ENCODE assay signal across 14 mouse cellular contexts in the genomic region with DNA sequence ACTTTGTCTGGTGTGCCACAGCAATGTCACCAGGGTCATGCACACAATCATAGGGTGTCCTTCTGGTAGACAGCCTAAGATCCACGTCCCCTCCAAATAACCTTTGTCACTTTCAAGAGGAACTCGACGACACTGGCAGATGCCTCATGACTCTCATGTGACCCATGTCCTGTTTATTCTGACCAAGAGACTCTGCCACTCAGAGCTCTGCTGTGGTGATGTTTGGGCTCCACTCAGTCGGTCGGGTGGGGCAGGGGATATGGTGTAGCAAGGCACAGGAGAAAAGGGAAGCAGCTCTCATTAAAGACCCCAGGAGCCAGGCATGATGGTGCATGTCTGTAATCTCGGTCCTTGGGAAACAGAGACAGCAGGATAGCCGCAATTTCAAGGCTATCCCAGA. TPM values are rescaled to one million over a fixed set of nuclear protein-coding genes. Genes with fewer than 3 reads are reported as not detected.
DNase-seq lines count a peak whose midpoint lies in the region; ATAC-seq and TF ChIP-seq lines count a peak whose summit lies in the region.
"Had no signal": no experiment of that assay in that cellular context is flagged by ENCODE, and none has a peak within 500 bp of the region (broad histone marks: within the 10 kb centered on the region; RNA-seq: fewer than 3 reads in every experiment).

No protein-coding gene starts in this region.

- no peak overlapping the region for H3K9ac ChIP-seq in hindbrain, postnatal 0 days (replicated peaks; ENCODE audit: low read length)
- H3K9ac ChIP-seq: embryonic facial prominence, embryonic 12.5 days; forebrain, embryonic 12.5 days; hindbrain, embryonic 12.5 days; liver, embryonic 13.5 days had no signal

- H3K36me3 ChIP-seq in hindbrain, postnatal 0 days (ENCODE audit: insufficient read depth, low read length), result no peaks in the 10 kb centered on the region
- H3K36me3 ChIP-seq: embryonic facial prominence, embryonic 12.5 days; forebrain, embryonic 12.5 days; hindbrain, embryonic 12.5 days; liver, embryonic 13.5 days had no signal

- WGBS in hindbrain, postnatal 0 days, result 68% methylated on average over 7 of the region's 7 CpGs

- TF ChIP-seq CTCF in layer of hippocampus, adult 2 months (conservative IDR thresholded peaks at IDR 0.05), result no peak
- TF ChIP-seq CTCF in hindbrain, postnatal 0 days (IDR thresholded peaks at IDR 0.05; ENCODE audit: low read depth), result no peak

- H3K4me3 ChIP-seq in layer of hippocampus, adult 2 months, result no peak overlapping the region
- H3K4me3 ChIP-seq in hindbrain, postnatal 0 days (ENCODE audit: low read length), result no peak overlapping the region
- H3K4me3 ChIP-seq: embryonic facial prominence, embryonic 12.5 days; forebrain, embryonic 12.5 days; hindbrain, embryonic 12.5 days; left cerebral cortex, adult 2 months; liver, embryonic 13.5 days had no signal

- H3K27ac ChIP-seq in layer of hippocampus, adult 2 months, result no peak overlapping the region
- no peak overlapping the region for H3K27ac ChIP-seq in hindbrain, postnatal 0 days
- H3K27ac ChIP-seq: embryonic facial prominence, embryonic 12.5 days; forebrain, embryonic 12.5 days; hindbrain, embryonic 12.5 days; kidney, postnatal 0 days; left cerebral cortex, adult 2 months; liver, embryonic 13.5 days had no signal

- H3K9me3 ChIP-seq in hindbrain, postnatal 0 days (ENCODE audit: low read length), result no peaks in the 10 kb centered on the region
- H3K9me3 ChIP-seq: embryonic facial prominence, embryonic 12.5 days; forebrain, embryonic 12.5 days; hindbrain, embryonic 12.5 days; liver, embryonic 13.5 days had no signal

- no peaks in the 10 kb centered on the region for H3K4me1 ChIP-seq in hindbrain, postnatal 0 days (ENCODE audit: insufficient read depth, low read length)
- H3K4me1 ChIP-seq: embryonic facial prominence, embryonic 12.5 days had no signal

- peak; percentile 91 for ATAC-seq in granulocyte monocyte progenitor cell, adult 5-6 weeks (replicated peaks; ENCODE audit: poor library complexity, severe bottlenecking)
- peak; percentile 49 for ATAC-seq in megakaryocyte progenitor cell, adult 5-6 weeks (replicated peaks; ENCODE audit: poor library complexity)
- ATAC-seq in hindbrain, postnatal 0 days, result no peak
- ATAC-seq: midbrain, embryonic 16.5 days had no signal

- no peaks in the 10 kb centered on the region for H3K27me3 ChIP-seq in hindbrain, postnatal 0 days (ENCODE audit: insufficient read depth, low read length)
- H3K27me3 ChIP-seq: embryonic facial prominence, embryonic 12.5 days; forebrain, embryonic 12.5 days had no signal

- peak; percentile 57 for DNase-seq in layer of hippocampus, adult 11-12 months (ENCODE audit: low spot score)
- no peak for DNase-seq in layer of hippocampus, adult 2 months (ENCODE audit: low spot score in 2 of 2)
- DNase-seq in R1 (ENCODE audit: low read depth, low spot score), result peak; percentile 47
- DNase-seq in hindbrain, postnatal 0 days (ENCODE audit: low spot score), result no peak
- DNase-seq in cerebellum, postnatal 36 days, result no peak
- DNase-seq: liver, embryonic 13.5 days had no signal

- no peak overlapping the region for H3K4me2 ChIP-seq in hindbrain, postnatal 0 days (ENCODE audit: low read depth, low read length)
- H3K4me2 ChIP-seq: embryonic facial prominence, embryonic 12.5 days; forebrain, embryonic 12.5 days; hindbrain, embryonic 12.5 days; liver, embryonic 13.5 days had no signal

RNA-seq across cellular contexts. Expression of a gene that starts 8.2 kb away (rescaled TPM):
- total RNA-seq in layer of hippocampus, adult 2 months (2021), result 10 to 100 TPM; 23.6 to 27.3 TPM
- 85.6 and 87.2 TPM in 2 replicates for total RNA-seq in granulocyte monocyte progenitor cell, adult 5-6 weeks (2014; fragmentation: Nextera tagmentation)
- total RNA-seq in granulocyte monocyte progenitor cell, adult 5-6 weeks (2017), result 21.8 and 30.8 TPM in 2 replicates
- total RNA-seq in megakaryocyte progenitor cell, adult 5-6 weeks (2015), result 94.3 and 101 TPM in 2 replicates
- total RNA-seq in megakaryocyte progenitor cell, adult 5-6 weeks (2017), result 46.1 and 48.6 TPM in 2 replicates
- total RNA-seq in hindbrain, postnatal 0 days (2014; rRNA removed), result 36.3 and 51.0 TPM in 2 replicates
- polyA plus RNA-seq in hindbrain, postnatal 0 days (2015; fragmentation: Nextera tagmentation; extraction: Ambion mirVana), result 55.0 and 55.1 TPM in 2 replicates

RNA-seq across cellular contexts. Expression of a gene that starts 8.5 kb away (rescaled TPM):
- 10 to 100 TPM; 12.7 to 19.3 TPM for total RNA-seq in layer of hippocampus, adult 2 months (2021)
- 6.0 and 25.2 TPM in 2 replicates for total RNA-seq in granulocyte monocyte progenitor cell, adult 5-6 weeks (2014; fragmentation: Nextera tagmentation)
- 9.8 and 12.6 TPM in 2 replicates for total RNA-seq in granulocyte monocyte progenitor cell, adult 5-6 weeks (2017)
- total RNA-seq in megakaryocyte progenitor cell, adult 5-6 weeks (2015), result 4.9 and 5.4 TPM in 2 replicates
- total RNA-seq in megakaryocyte progenitor cell, adult 5-6 weeks (2017), result 10.0 and 10.2 TPM in 2 replicates
- 9.0 and 12.7 TPM in 2 replicates for total RNA-seq in hindbrain, postnatal 0 days (2014; rRNA removed)
- 14.4 and 15.6 TPM in 2 replicates for polyA plus RNA-seq in hindbrain, postnatal 0 days (2015; fragmentation: Nextera tagmentation; extraction: Ambion mirVana)

RNA-seq across cellular contexts. Expression of a gene that starts 40.8 kb away (rescaled TPM):
- 1 to 10 TPM; 2.0 to 2.3 TPM for total RNA-seq in layer of hippocampus, adult 2 months (2021)
- 0.43 and 4.2 TPM in 2 replicates for total RNA-seq in granulocyte monocyte progenitor cell, adult 5-6 weeks (2014; fragmentation: Nextera tagmentation)
- total RNA-seq in granulocyte monocyte progenitor cell, adult 5-6 weeks (2017), result 0.26 and 0.82 TPM in 2 replicates
- total RNA-seq in megakaryocyte progenitor cell, adult 5-6 weeks (2015), result 0.15 and 0.25 TPM in 2 replicates
- total RNA-seq in megakaryocyte progenitor cell, adult 5-6 weeks (2017), result 0.17 TPM in 1 of 2 replicates, not detected in the other
- 2.7 TPM in 2 replicates for total RNA-seq in hindbrain, postnatal 0 days (2014; rRNA removed)
- polyA plus RNA-seq in hindbrain, postnatal 0 days (2015; fragmentation: Nextera tagmentation; extraction: Ambion mirVana), result 3.0 and 3.4 TPM in 2 replicates

Comparison
In these comparisons a context has a peak if more than half of its experiments do, and no peak if none do; other contexts are left out.
1. DNase-seq: peak in layer of hippocampus, adult 11-12 months (single experiment) and R1 (single experiment); none in layer of hippocampus, adult 2 months (0 of 2), hindbrain, postnatal 0 days (single experiment) and cerebellum, postnatal 36 days (0 of 2).